ENCODE assay signal across 7 mouse cellular contexts in the genomic region with DNA sequence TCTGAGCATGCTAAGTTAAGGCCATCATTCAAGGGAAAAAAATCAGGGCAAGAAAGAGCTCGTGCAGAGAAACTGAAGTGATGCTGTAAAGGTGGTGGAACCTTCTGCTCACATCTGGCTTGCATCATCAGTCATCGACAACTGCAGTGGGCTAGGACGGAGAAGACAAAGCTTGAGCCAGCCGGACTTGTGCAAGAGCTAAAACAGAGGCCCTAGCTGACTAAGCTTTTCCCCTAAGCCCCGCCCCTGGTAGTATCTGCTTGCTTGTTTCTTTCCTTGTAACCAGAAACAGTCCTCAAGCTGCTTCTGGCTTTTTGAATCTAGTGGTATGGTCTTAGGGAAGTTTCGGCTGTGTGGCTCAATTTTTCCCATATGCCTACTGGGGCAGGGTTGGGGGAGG. TPM values are rescaled to one million over a fixed set of nuclear protein-coding genes. Genes with fewer than 3 reads are reported as not detected.
A peak's percentile ranks its signal among the peaks of the same experiment; 100 is the strongest.
DNase-seq lines count a peak whose midpoint lies in the region; ATAC-seq and TF ChIP-seq lines count a peak whose summit lies in the region.

No protein-coding gene starts in this region.

- no peak overlapping the region for H3K9ac ChIP-seq in lung, postnatal 0 days (replicated peaks; ENCODE audit: low read depth)
- H3K9ac ChIP-seq in forebrain, embryonic 12.5 days: no peak overlapping the region

- no peaks in the 10 kb centered on the region for H3K4me1 ChIP-seq in lung, postnatal 0 days (ENCODE audit: insufficient read depth, low read depth, low read length)
- no peaks in the 10 kb centered on the region for H3K4me1 ChIP-seq in forebrain, embryonic 12.5 days

- peak; percentile 40 for DNase-seq in MN1 (ENCODE audit: low spot score)
- DNase-seq in adrenal gland, postnatal 10 days: peak; percentile 56
- peak; percentile 12 for DNase-seq in heart, adult 8-10 months (ENCODE audit: low spot score)
- DNase-seq in lung, postnatal 0 days (ENCODE audit: low spot score): peak; percentile 65
- DNase-seq in frontal cortex, postnatal 25 days (ENCODE audit: low spot score in 2 of 2): no peak

- no peaks in the 10 kb centered on the region for H3K9me3 ChIP-seq in lung, postnatal 0 days (ENCODE audit: low read length)
- no peaks in the 10 kb centered on the region for H3K9me3 ChIP-seq in forebrain, embryonic 12.5 days

- no peak for TF ChIP-seq EP300 in lung, postnatal 0 days (IDR thresholded peaks at IDR 0.05)

- H3K27ac ChIP-seq in lung, postnatal 0 days (ENCODE audit: low read length): no peak overlapping the region
- H3K27ac ChIP-seq in forebrain, embryonic 12.5 days: no peak overlapping the region

- no peak overlapping the region for H3K4me2 ChIP-seq in lung, postnatal 0 days (replicated peaks; ENCODE audit: low read depth, low read length)
- H3K4me2 ChIP-seq in forebrain, embryonic 12.5 days: no peak overlapping the region

- peak; percentile 71 for ATAC-seq in lung, postnatal 0 days
- ATAC-seq in erythroid progenitor cell, adult 5-6 weeks (replicated peaks; ENCODE audit: low FRiP score, poor library complexity, severe bottlenecking): no peak
- no peak for ATAC-seq in forebrain, embryonic 12.5 days (ENCODE audit: low FRiP score)

- TF ChIP-seq CTCF in lung, postnatal 0 days (IDR thresholded peaks at IDR 0.05): no peak

- H3K4me3 ChIP-seq in lung, postnatal 0 days (ENCODE audit: low read depth, low read length): no peak overlapping the region
- H3K4me3 ChIP-seq in forebrain, embryonic 12.5 days (replicated peaks): no peak overlapping the region

- H3K27me3 ChIP-seq in lung, postnatal 0 days (replicated peaks; ENCODE audit: insufficient read depth, low read length): no peaks in the 10 kb centered on the region
- 0 out of 2 replicates have a peak, but pooled peaks cover 3% of the 10 kb centered on the region for H3K27me3 ChIP-seq in forebrain, embryonic 12.5 days

- WGBS in lung, postnatal 0 days: 69% methylated on average over 6 of the region's 6 CpGs
- WGBS in forebrain, embryonic 12.5 days: 84% methylated on average over 6 of the region's 6 CpGs

- no peaks in the 10 kb centered on the region for H3K36me3 ChIP-seq in lung, postnatal 0 days (ENCODE audit: insufficient read depth, low read length)
- no peaks in the 10 kb centered on the region for H3K36me3 ChIP-seq in forebrain, embryonic 12.5 days (replicated peaks)

RNA-seq across cellular contexts. Expression of a gene that starts 56.5 kb away (rescaled TPM):
- 10 to 100 TPM; 35.7 to 38.8 TPM for total RNA-seq in adrenal gland, postnatal 10 days (2021)
- 10 to 100 TPM; 17.1 to 20.2 (median 19.3) TPM for total RNA-seq in heart, adult 8-10 months (2022)
- polyA plus RNA-seq in lung, postnatal 0 days (2015; fragmentation: Nextera tagmentation; extraction: Ambion mirVana): 47.4 and 48.4 TPM in 2 replicates
- total RNA-seq in erythroid progenitor cell, adult 5-6 weeks (2015; ENCODE audit: low replicate concordance): 7.1 and 13.7 TPM in 2 replicates
- 4.4 and 14.6 TPM in 2 replicates for total RNA-seq in erythroid progenitor cell, adult 5-6 weeks (2017; ENCODE audit: low replicate concordance)
- polyA plus RNA-seq in forebrain, embryonic 12.5 days (2016; fragmentation: Nextera tagmentation; extraction: Ambion mirVana): 48.3 and 51.0 TPM in 2 replicates

Comparison
In these comparisons a context has a peak if more than half of its experiments do, and no peak if none do; other contexts are left out.
1. DNase-seq: peak in MN1 (single experiment), adrenal gland, postnatal 10 days (single experiment), heart, adult 8-10 months (single experiment) and lung, postnatal 0 days (single experiment); none in frontal cortex, postnatal 25 days (0 of 2).